Mouse (Mus musculus) forebrain, embryonic 13.5 days (tissue): ENCODE measurements around the gene Clptm1. TPM values are rescaled to one million over a fixed set of nuclear protein-coding genes. Genes with fewer than 3 reads are reported as not detected.

Source experiments
- ATAC-seq: fragments of 200-750 bp; cut with Nextera tagmentation; 2 replicates; pipeline ENCODE4 v1.8.0; 2017
- H3K27ac ChIP-seq: fragments of 300-500 bp; sonication (generic); 2 replicates; pipeline ENCODE4 v1.5.1; 2015; ENCODE audit warnings: inconsistent platforms, mild to moderate bottlenecking, moderate library complexity
- H3K27me3 ChIP-seq: fragments of 300-500 bp; sonication (generic); 2 replicates; pipeline ENCODE4 v1.6.1; 2015; ENCODE audit warnings: mild to moderate bottlenecking, inconsistent platforms
- H3K36me3 ChIP-seq: fragments of 300-500 bp; sonication (generic); 2 replicates; pipeline ENCODE4 v1.6.1; 2015; ENCODE audit warnings: mild to moderate bottlenecking, inconsistent platforms; ENCODE audit not compliant: poor library complexity, severe bottlenecking
- H3K4me1 ChIP-seq: fragments of 300-500 bp; sonication (generic); 2 replicates; pipeline ENCODE4 v1.6.1; 2015; ENCODE audit warnings: inconsistent platforms
- H3K4me2 ChIP-seq: fragments of 300-500 bp; sonication (generic); 2 replicates; pipeline ENCODE4 v1.6.1; 2015; ENCODE audit warnings: inconsistent platforms, mild to moderate bottlenecking, moderate library complexity
- H3K4me3 ChIP-seq: fragments of 300-500 bp; sonication (generic); 2 replicates; pipeline ENCODE4 v1.5.1; 2015; ENCODE audit warnings: mild to moderate bottlenecking, inconsistent platforms
- H3K9ac ChIP-seq: fragments of 300-500 bp; sonication (generic); 2 replicates; pipeline ENCODE4 v1.6.1; 2015; ENCODE audit warnings: mild to moderate bottlenecking, inconsistent platforms
- H3K9me3 ChIP-seq: fragments of 300-500 bp; sonication (generic); replicated peaks from 2 replicates; pipeline ENCODE4 v1.6.1; 2016; ENCODE audit warnings: inconsistent platforms
- WGBS: fragments of 180-500 bp; shearing (Covaris S2); methylation state at CpG from one replicate; pipeline ENCODE4 v1.1.7; 2015; 5-methylcytosine and 5-hydroxymethylcytosine counted together
- polyA plus RNA-seq: library from polyadenylated mRNA; unstranded; fragments of >200 nt; fragmentation: Nextera tagmentation; extraction: Ambion mirVana; gene quantifications from 2 replicates; pipeline ENCODE4 v1.2.1, GENCODE M21; 2015

The Clptm1 gene
- polyA plus RNA-seq, 1 experiment from 2014 or later: 64.2 TPM

DNA sequence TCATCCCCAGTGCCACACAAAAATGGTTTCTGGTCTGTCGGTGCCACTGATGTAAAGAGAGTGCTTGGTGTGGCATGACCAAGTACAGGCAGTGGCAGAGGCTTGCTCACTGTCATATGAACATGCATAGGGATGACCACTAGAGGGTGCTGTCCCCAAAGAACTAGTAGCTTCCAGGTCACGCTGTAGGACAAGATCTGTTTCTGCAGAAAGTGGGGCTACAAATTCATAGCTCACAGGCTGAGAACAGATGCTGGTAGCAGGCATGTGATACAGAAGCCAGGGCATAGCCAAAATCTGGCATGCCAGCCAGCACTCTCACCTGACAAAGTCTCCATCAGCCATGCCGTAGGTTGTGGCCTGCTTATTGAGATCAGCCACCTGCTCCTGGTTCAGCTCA is 74.9 kb downstream of the Clptm1 start:
- no peaks in the 10 kb centered on the region for H3K27me3 ChIP-seq
- H3K4me2 ChIP-seq: no peak overlapping the region
- H3K27ac ChIP-seq: no peak overlapping the region
- WGBS: 63% methylated on average over 3 of the region's 3 CpGs
- no peak overlapping the region for H3K9ac ChIP-seq
- no peaks in the 10 kb centered on the region for H3K9me3 ChIP-seq
- H3K4me3 ChIP-seq: no peak overlapping the region
- H3K36me3 ChIP-seq: peaks cover 99% of the 10 kb centered on the region
- no peaks in the 10 kb centered on the region for H3K4me1 ChIP-seq
- ATAC-seq: peak; percentile 48

DNA sequence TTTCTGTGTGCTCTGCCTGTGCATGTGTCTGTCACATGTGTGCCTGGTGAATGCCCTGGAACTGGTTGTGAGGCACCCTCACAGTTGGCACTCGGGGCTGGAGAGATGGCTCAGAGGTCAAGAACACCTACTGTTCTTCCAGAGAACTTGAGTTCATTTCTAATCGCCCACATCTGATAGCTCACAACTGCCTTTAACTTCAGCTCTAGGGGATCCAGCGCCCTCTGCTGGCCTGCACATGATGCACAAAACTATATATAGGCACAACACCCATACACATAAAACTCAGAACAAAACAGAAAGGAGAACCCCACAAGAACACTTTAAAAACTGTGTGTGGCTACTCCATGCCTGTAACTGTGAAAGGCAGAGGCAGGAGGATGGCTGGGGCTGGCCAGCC is 75.6 kb downstream of the Clptm1 start:
- Histone ChIP-seq H3K9ac (no peak overlapping the region), H3K36me3 (peaks cover 100% of the 10 kb centered on the region), H3K27ac (no peak overlapping the region), H3K27me3 (no peaks in the 10 kb centered on the region), H3K4me3 (no peak overlapping the region), H3K4me1 (no peaks in the 10 kb centered on the region), H3K9me3 (no peaks in the 10 kb centered on the region), H3K4me2 (no peak overlapping the region)
- no peak for ATAC-seq
- WGBS: 52% methylated on average over 3 of the region's 3 CpGs

DNA sequence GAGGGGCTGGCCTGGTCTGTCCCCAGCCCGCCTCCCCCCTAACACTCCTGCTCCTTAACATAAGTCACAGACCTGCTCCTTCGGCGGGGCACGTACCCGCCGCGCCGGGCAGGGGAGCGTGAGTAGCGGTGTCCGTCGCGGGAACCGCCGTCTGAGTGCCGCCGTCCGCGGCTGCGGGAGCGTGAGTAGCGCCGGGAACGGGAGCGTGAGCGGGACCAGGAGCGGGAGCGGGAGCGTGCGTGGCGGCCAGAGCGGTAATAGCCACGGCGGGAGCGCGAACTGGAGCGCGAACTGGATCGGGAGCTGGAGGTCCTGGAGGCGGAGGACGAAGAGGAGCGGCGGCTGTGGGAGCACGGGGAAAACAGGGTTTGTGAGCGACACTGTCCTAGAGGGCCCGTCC is 78.6 kb downstream of the Clptm1 start:
- H3K4me3 ChIP-seq: no peak overlapping the region
- H3K36me3 ChIP-seq: peaks cover 99% of the 10 kb centered on the region
- no peak overlapping the region for H3K9ac ChIP-seq
- H3K4me1 ChIP-seq: no peaks in the 10 kb centered on the region
- no peaks in the 10 kb centered on the region for H3K27me3 ChIP-seq
- 73% methylated on average over 46 of the region's 46 CpGs for WGBS
- no peak for ATAC-seq
- no peak overlapping the region for H3K27ac ChIP-seq
- no peak overlapping the region for H3K4me2 ChIP-seq
- no peaks in the 10 kb centered on the region for H3K9me3 ChIP-seq

Other genes starting within 250 kb of the Clptm1 start
- gene Mark4, start 206.2 kb downstream of the Clptm1 start, polyA plus RNA-seq: 11.7 and 12.2 TPM in 2 replicates
- 0.13 and 0.29 TPM in 2 replicates for gene Exoc3l2, start 201.7 kb downstream of the Clptm1 start, polyA plus RNA-seq
- 3.3 and 3.4 TPM in 2 replicates for gene Bloc1s3, start 156.7 kb downstream of the Clptm1 start, polyA plus RNA-seq
- gene Trappc6a, start 156.6 kb downstream of the Clptm1 start, polyA plus RNA-seq: 39.3 and 40.6 TPM in 2 replicates
- gene Nkpd1, start 147.2 kb downstream of the Clptm1 start, polyA plus RNA-seq: 0.15 and 0.21 TPM in 2 replicates
- gene Ppp1r37, start 102.0 kb downstream of the Clptm1 start, polyA plus RNA-seq: 22.4 and 23.6 TPM in 2 replicates
- 0.23 and 0.35 TPM in 2 replicates for gene Zfp296, start 87.7 kb downstream of the Clptm1 start, polyA plus RNA-seq
- gene Gemin7, start 87.4 kb downstream of the Clptm1 start, polyA plus RNA-seq: 130 TPM in 2 replicates
- 54.0 and 55.7 TPM in 2 replicates for gene Clasrp, start 60.5 kb downstream of the Clptm1 start, polyA plus RNA-seq
- 1.5 and 2.6 TPM in 2 replicates for gene Relb, start 35.6 kb downstream of the Clptm1 start, polyA plus RNA-seq
- gene Apoc2, start 12.9 kb upstream of the Clptm1 start, polyA plus RNA-seq: 0.50 TPM in 1 of 2 replicates, not detected in the other
- gene Gm44805, start 16.4 kb upstream of the Clptm1 start, polyA plus RNA-seq: 0.88 TPM in 1 of 2 replicates, not detected in the other
- gene Apoc4, start 16.4 kb upstream of the Clptm1 start, polyA plus RNA-seq: 0.08 TPM in 1 of 2 replicates, not detected in the other
- 1.2 and 1.8 TPM in 2 replicates for gene Apoc1, start 27.6 kb upstream of the Clptm1 start, polyA plus RNA-seq
- gene Apoe, start 34.2 kb upstream of the Clptm1 start, polyA plus RNA-seq: 118 and 125 TPM in 2 replicates
- 112 and 118 TPM in 2 replicates for gene Tomm40, start 50.4 kb upstream of the Clptm1 start, polyA plus RNA-seq
- gene Nectin2, start 85.5 kb upstream of the Clptm1 start, polyA plus RNA-seq: 34.6 and 38.0 TPM in 2 replicates
- gene Bcam, start 106.0 kb upstream of the Clptm1 start, polyA plus RNA-seq: 4.4 and 5.7 TPM in 2 replicates
- gene Cblc, start 131.8 kb upstream of the Clptm1 start, polyA plus RNA-seq: not detected in 2 replicates
- gene Bcl3, start 157.7 kb upstream of the Clptm1 start, polyA plus RNA-seq: 0.23 and 0.49 TPM in 2 replicates
- gene Gm19345, start 187.0 kb upstream of the Clptm1 start, polyA plus RNA-seq: 2.3 and 3.9 TPM in 2 replicates
- not detected in 2 replicates for gene Ceacam16, start 196.3 kb upstream of the Clptm1 start, polyA plus RNA-seq
- not detected in 2 replicates for gene Ceacam19, start 222.9 kb upstream of the Clptm1 start, polyA plus RNA-seq